Mouse (Mus musculus): ENCODE results near the gene Lrp1. TPM values are rescaled to one million over a fixed set of nuclear protein-coding genes. Genes with fewer than 3 reads are reported as not detected.

The Lrp1 gene
- polyA plus RNA-seq, 1 experiment from 2014 or later = 92.1 TPM

DNA sequence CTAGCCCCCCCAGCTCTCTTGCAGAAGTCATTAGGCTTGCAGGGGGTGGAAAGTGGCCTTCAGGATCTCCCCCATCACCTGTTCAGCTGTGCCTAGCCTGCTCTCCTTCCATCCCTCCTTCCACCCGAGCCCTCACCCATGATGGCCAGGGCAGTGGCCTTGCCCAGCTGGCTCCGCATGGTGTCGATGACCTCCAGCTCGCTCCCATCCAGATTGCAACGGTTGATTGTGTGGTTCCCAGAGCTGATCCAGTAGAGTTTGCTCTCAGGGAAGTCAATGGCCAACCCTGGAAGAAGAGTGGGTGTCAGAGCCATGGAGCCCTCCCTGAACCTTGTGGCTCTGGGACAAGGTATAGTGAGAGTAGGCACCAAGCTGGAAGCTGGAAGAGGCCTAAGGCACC, 48.7 kb downstream of the Lrp1 start:
- Histone ChIP-seq H3K27ac (ENCODE audit: low read depth) (no peak overlapping the region), H3K4me3 (ENCODE audit: low read depth, low read length) (no peak overlapping the region), H3K9ac (ENCODE audit: low read length) (no peak overlapping the region), H3K27me3 (replicated peaks; ENCODE audit: control insufficient read depth, insufficient read depth, low read length) (no peaks in the 10 kb centered on the region), H3K4me1 (replicated peaks; ENCODE audit: control insufficient read depth, insufficient read depth, low read length) (no peaks in the 10 kb centered on the region), H3K36me3 (ENCODE audit: control insufficient read depth, insufficient read depth, low read length) (peaks cover 85% of the 10 kb centered on the region), H3K4me2 (ENCODE audit: low read length) (no peak overlapping the region), H3K9me3 (ENCODE audit: control insufficient read depth, low read length) (no peaks in the 10 kb centered on the region)
- DNase-seq (ENCODE audit: low spot score) (no peak), ATAC-seq (replicated peaks; ENCODE audit: low FRiP score, low TSS enrichment, low read depth) (no peak)
- WGBS = 89% methylated on average over 5 of the region's 5 CpGs

DNA sequence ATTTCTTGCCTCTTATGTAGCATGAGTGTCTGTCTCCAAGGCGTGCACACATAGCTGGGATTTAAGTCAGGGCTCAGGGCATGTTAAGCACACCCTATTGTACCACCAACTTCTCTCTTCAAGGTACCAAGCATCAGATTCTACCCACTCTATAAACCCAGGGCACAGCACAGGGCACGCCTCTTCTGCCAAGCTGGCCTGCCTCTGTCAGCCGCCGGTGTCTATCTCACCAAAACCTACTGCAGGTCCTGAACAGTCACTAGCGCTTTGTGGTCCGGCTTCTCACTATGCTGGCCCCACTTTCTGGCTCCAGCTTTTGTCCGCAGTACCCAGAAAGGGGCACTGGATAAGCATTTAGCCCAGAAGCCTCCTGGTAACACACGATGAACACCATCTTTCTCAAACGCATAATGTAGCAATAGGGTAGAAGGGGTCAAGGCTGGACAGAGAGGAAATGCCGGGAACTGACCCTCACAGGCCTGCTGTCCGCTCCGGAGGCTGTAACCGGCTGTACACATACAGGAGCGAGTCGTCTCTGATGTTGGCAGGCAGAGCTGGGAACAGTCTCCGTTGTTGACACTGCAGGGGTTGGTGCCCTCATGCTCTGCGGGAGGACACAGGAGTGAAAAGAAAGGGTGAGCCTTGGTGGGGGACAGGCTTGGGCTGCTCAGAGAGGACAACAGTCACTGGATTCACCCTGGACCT, 49.9 kb downstream of the Lrp1 start:
- no peak overlapping the region for H3K9ac ChIP-seq (ENCODE audit: low read length)
- H3K4me1 ChIP-seq (replicated peaks; ENCODE audit: control insufficient read depth, insufficient read depth, low read length) = no peaks in the 10 kb centered on the region
- no peak overlapping the region for H3K4me3 ChIP-seq (ENCODE audit: low read depth, low read length)
- no peak for DNase-seq (ENCODE audit: low spot score)
- H3K36me3 ChIP-seq (ENCODE audit: control insufficient read depth, insufficient read depth, low read length) = peaks cover 87% of the 10 kb centered on the region
- no peak for ATAC-seq (replicated peaks; ENCODE audit: low FRiP score, low TSS enrichment, low read depth)
- no peak overlapping the region for H3K4me2 ChIP-seq (ENCODE audit: low read length)
- WGBS = 91% methylated on average over 17 of the region's 17 CpGs
- no peaks in the 10 kb centered on the region for H3K9me3 ChIP-seq (ENCODE audit: control insufficient read depth, low read length)
- H3K27ac ChIP-seq (ENCODE audit: low read depth) = no peak overlapping the region
- no peaks in the 10 kb centered on the region for H3K27me3 ChIP-seq (replicated peaks; ENCODE audit: control insufficient read depth, insufficient read depth, low read length)

DNA sequence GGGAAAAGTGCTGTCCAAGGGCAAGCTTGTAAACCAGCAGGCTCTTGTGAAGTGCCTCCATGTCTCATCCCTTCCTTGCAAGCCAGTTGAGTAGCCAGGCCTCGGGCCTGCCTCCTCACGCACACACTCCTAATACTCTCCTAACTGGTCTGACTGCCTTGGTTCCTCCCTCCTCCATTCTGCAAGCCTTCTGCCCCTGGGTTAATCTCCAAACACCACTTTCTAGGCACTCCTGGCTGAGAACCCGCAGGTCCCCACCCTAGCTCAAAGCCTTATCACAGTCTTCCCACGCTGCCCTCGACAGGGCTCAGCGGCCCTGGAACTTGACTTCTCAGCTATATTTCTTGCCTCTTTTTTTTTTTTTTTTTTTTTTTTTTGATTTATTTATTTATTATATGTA, 50.6 kb downstream of the Lrp1 start:
- no peak; the same call in 1 of the 2 replicates for ATAC-seq (replicated peaks; ENCODE audit: low FRiP score, low TSS enrichment, low read depth)
- no peaks in the 10 kb centered on the region for H3K27me3 ChIP-seq (replicated peaks; ENCODE audit: control insufficient read depth, insufficient read depth, low read length)

DNA sequence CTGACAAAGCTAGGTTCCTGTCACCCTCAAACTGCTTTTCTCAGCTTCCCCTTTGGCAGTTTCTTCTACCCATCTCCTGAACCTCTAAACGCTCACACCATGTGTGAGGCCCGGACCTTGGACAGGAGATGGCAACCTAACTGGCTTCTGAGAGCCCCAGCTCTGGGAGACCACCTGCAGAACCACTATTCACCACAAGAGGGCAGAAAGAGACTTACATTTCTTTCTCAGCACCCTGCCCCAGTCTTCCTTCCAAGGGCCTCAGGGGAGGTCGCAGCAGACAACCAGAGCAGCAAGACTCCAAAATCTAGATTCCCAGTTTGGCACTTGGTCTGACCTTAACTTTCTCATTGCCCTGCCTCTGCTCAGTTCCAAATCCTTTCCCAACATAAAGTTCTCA, 51.5 kb downstream of the Lrp1 start:
- Histone ChIP-seq H3K4me2 (ENCODE audit: low read length) (no peak overlapping the region), H3K27ac (ENCODE audit: low read depth) (no peak overlapping the region), H3K27me3 (replicated peaks; ENCODE audit: control insufficient read depth, insufficient read depth, low read length) (no peaks in the 10 kb centered on the region), H3K9me3 (ENCODE audit: control insufficient read depth, low read length) (no peaks in the 10 kb centered on the region), H3K9ac (ENCODE audit: low read length) (no peak overlapping the region), H3K36me3 (ENCODE audit: control insufficient read depth, insufficient read depth, low read length) (peaks cover 82% of the 10 kb centered on the region), H3K4me1 (replicated peaks; ENCODE audit: control insufficient read depth, insufficient read depth, low read length) (peaks cover 1% of the 10 kb centered on the region; the same call in 1 of the 2 replicates), H3K4me3 (ENCODE audit: low read depth, low read length) (no peak overlapping the region)
- DNase-seq (ENCODE audit: low spot score) = peak; percentile 92
- WGBS = 20% methylated on average over 3 of the region's 3 CpGs
- no peak for ATAC-seq (replicated peaks; ENCODE audit: low FRiP score, low TSS enrichment, low read depth)

More for the DNA sequence above, 50.6 kb downstream of the Lrp1 start:
- Histone ChIP-seq H3K9me3 (ENCODE audit: control insufficient read depth, low read length) (no peaks in the 10 kb centered on the region), H3K4me3 (ENCODE audit: low read depth, low read length) (no peak overlapping the region), H3K27ac (ENCODE audit: low read depth) (no peak overlapping the region; the same call in 1 of the 2 replicates), H3K36me3 (ENCODE audit: control insufficient read depth, insufficient read depth, low read length) (peaks cover 84% of the 10 kb centered on the region), H3K4me1 (replicated peaks; ENCODE audit: control insufficient read depth, insufficient read depth, low read length) (no peaks in the 10 kb centered on the region), H3K9ac (ENCODE audit: low read length) (no peak overlapping the region; the same call in 1 of the 2 replicates), H3K4me2 (ENCODE audit: low read length) (no peak overlapping the region)
- no peak for DNase-seq (ENCODE audit: low spot score)
- WGBS = 59% methylated on average over 6 of the region's 6 CpGs

- no peak overlapping the region for H3K27ac ChIP-seq (ENCODE audit: low read depth)
- peaks cover 6% of the 10 kb centered on the region; the same call in 1 of the 2 replicates for H3K4me1 ChIP-seq (replicated peaks; ENCODE audit: control insufficient read depth, insufficient read depth, low read length)
- H3K36me3 ChIP-seq (ENCODE audit: control insufficient read depth, insufficient read depth, low read length) = peaks cover 78% of the 10 kb centered on the region
- no peaks in the 10 kb centered on the region for H3K9me3 ChIP-seq (ENCODE audit: control insufficient read depth, low read length)
- H3K9ac ChIP-seq (ENCODE audit: low read length) = no peak overlapping the region
- H3K4me2 ChIP-seq (ENCODE audit: low read length) = no peak overlapping the region
- ATAC-seq (replicated peaks; ENCODE audit: low FRiP score, low TSS enrichment, low read depth) = no peak
- WGBS = 95% methylated on average over 28 of the region's 28 CpGs
- no peak overlapping the region for H3K4me3 ChIP-seq (ENCODE audit: low read depth, low read length)
- no peaks in the 10 kb centered on the region for H3K27me3 ChIP-seq (replicated peaks; ENCODE audit: control insufficient read depth, insufficient read depth, low read length)
- DNase-seq (ENCODE audit: low spot score) = no peak
Measured at GRCm38 (mm10) chr10:127566553-127567326, 54.2 kb downstream of the Lrp1 start.

DNA sequence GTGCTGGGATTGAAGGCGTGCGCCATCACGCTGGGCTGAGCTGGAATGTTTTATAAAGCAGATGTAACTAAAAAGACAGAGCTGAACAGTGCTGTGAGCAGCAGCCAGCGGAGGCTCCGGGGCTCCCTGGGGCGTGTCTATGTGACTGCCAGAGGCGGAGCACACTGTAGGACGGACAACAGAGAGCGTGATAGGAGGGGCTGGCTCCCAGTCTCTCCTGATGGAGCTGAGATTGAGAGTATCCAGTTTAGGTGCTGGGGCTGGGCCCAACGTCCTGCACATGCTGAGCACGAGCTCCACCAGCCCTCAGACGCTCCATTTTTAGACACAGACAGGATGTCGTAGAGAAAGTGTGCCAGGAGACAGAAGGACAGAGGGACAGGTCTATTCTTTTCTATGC, 56.6 kb downstream of the Lrp1 start:
- 40% methylated on average over 13 of the region's 13 CpGs for WGBS

DNA sequence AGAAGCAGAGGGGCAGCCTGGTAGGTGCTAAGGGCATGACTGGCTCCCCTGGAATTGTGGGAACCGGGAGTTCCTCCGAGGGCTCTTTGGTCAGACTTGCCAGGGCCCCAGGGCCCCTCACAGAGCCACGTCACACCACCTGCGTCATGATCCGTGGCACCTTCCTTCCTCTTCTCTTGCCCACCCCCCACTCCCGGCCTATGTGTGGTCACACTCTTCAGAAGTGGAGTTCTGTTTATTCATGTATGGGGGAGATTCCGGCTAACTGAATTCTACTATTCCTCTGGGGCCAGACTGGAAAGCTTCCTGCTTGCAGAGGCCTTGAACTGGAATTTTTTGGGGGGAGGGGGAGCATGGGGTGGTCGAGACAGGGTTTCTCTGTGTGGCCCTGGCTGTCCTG, 57.1 kb downstream of the Lrp1 start:
- 74% methylated on average over 8 of the region's 8 CpGs for WGBS
- Histone ChIP-seq H3K27ac (ENCODE audit: low read depth) (no peak overlapping the region), H3K4me3 (ENCODE audit: low read depth, low read length) (no peak overlapping the region), H3K4me1 (replicated peaks; ENCODE audit: control insufficient read depth, insufficient read depth, low read length) (peaks cover 6% of the 10 kb centered on the region; the same call in 1 of the 2 replicates), H3K27me3 (replicated peaks; ENCODE audit: control insufficient read depth, insufficient read depth, low read length) (no peaks in the 10 kb centered on the region), H3K36me3 (ENCODE audit: control insufficient read depth, insufficient read depth, low read length) (peaks cover 86% of the 10 kb centered on the region), H3K9ac (ENCODE audit: low read length) (no peak overlapping the region), H3K4me2 (ENCODE audit: low read length) (no peak overlapping the region), H3K9me3 (ENCODE audit: control insufficient read depth, low read length) (no peaks in the 10 kb centered on the region)
- DNase-seq (ENCODE audit: low spot score) = no peak
- 0 out of 2 replicates have a peak, but pooled peaks have one; percentile 4 for ATAC-seq (replicated peaks; ENCODE audit: low FRiP score, low TSS enrichment, low read depth)

More for the DNA sequence above, 56.6 kb downstream of the Lrp1 start:
- DNase-seq (ENCODE audit: low spot score) (peak; percentile 61), ATAC-seq (replicated peaks; ENCODE audit: low FRiP score, low TSS enrichment, low read depth) (peak; percentile 61)
- Histone ChIP-seq H3K9ac (ENCODE audit: low read length) (no peak overlapping the region), H3K27me3 (replicated peaks; ENCODE audit: control insufficient read depth, insufficient read depth, low read length) (no peaks in the 10 kb centered on the region), H3K4me1 (replicated peaks; ENCODE audit: control insufficient read depth, insufficient read depth, low read length) (peaks cover 6% of the 10 kb centered on the region; the same call in 1 of the 2 replicates), H3K27ac (ENCODE audit: low read depth) (no peak overlapping the region), H3K4me3 (ENCODE audit: low read depth, low read length) (no peak overlapping the region), H3K36me3 (ENCODE audit: control insufficient read depth, insufficient read depth, low read length) (peaks cover 85% of the 10 kb centered on the region), H3K9me3 (ENCODE audit: control insufficient read depth, low read length) (no peaks in the 10 kb centered on the region), H3K4me2 (ENCODE audit: low read length) (no peak overlapping the region)

GRCm38 (mm10) chr10:127561145-127561544, 59.8 kb downstream of the Lrp1 start:
- Histone ChIP-seq H3K36me3 (ENCODE audit: control insufficient read depth, insufficient read depth, low read length) (peaks cover 89% of the 10 kb centered on the region), H3K27me3 (replicated peaks; ENCODE audit: control insufficient read depth, insufficient read depth, low read length) (no peaks in the 10 kb centered on the region), H3K4me3 (ENCODE audit: low read depth, low read length) (no peak overlapping the region)

More at GRCm38 (mm10) chr10:127561145-127561544, 59.8 kb downstream of the Lrp1 start:
- Histone ChIP-seq H3K27ac (ENCODE audit: low read depth) (no peak overlapping the region), H3K4me1 (replicated peaks; ENCODE audit: control insufficient read depth, insufficient read depth, low read length) (peaks cover 6% of the 10 kb centered on the region; the same call in 1 of the 2 replicates), H3K4me2 (ENCODE audit: low read length) (no peak overlapping the region), H3K9me3 (ENCODE audit: control insufficient read depth, low read length) (no peaks in the 10 kb centered on the region), H3K9ac (ENCODE audit: low read length) (no peak overlapping the region)
- DNase-seq (ENCODE audit: low spot score) (no peak), ATAC-seq (replicated peaks; ENCODE audit: low FRiP score, low TSS enrichment, low read depth) (no peak)

All from intestine, embryonic 14.5 days (tissue).